Mouse (Mus musculus): ENCODE results near the gene Gpr27. TPM values are rescaled to one million over a fixed set of nuclear protein-coding genes. Genes with fewer than 3 reads are reported as not detected.

The Gpr27 gene
- polyA plus RNA-seq, 1 experiment from 2014 or later: 1.3 TPM

DNA sequence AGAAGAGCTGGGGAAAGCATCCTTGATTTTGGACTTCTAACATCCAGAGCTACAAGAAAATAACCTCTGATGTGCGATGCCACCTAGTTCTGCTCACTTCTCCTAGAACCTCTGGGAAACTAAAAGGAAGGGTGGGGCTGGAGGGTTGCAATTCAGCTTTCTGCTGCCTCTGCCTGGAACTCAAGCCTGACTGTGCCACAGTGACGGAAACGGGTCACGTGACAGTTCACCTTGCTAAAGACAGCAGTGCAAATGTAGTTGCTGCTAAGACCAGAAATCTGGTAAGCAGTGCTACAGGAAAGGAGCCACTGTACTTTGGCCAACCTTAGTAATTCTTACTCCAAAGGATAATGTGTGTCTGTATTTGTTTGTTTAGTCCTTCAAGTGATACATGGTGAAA is 37.4 kb downstream of the Gpr27 start:
- no peaks in the 10 kb centered on the region for H3K9me3 ChIP-seq
- peaks cover 56% of the 10 kb centered on the region for H3K27me3 ChIP-seq (ENCODE audit: poor library complexity, severe bottlenecking)
- no peak for DNase-seq (ENCODE audit: extremely low spot score, low spot score)
- H3K36me3 ChIP-seq (replicated peaks): no peaks in the 10 kb centered on the region
- H3K27ac ChIP-seq: no peak overlapping the region
- WGBS: 86% methylated on average over 4 of the region's 4 CpGs
- peaks cover 17% of the 10 kb centered on the region for H3K4me1 ChIP-seq
- H3K4me3 ChIP-seq: no peak overlapping the region

- WGBS: 86% methylated on average over 4 of the region's 4 CpGs
- Histone ChIP-seq H3K4me1 (peaks cover under 1% of the 10 kb centered on the region), H3K27me3 (ENCODE audit: poor library complexity, severe bottlenecking) (peaks cover 40% of the 10 kb centered on the region), H3K36me3 (replicated peaks) (no peaks in the 10 kb centered on the region), H3K9me3 (no peaks in the 10 kb centered on the region), H3K27ac (no peak overlapping the region), H3K4me3 (no peak overlapping the region)
- no peak for DNase-seq (ENCODE audit: extremely low spot score, low spot score)
Measured at GRCm38 (mm10) chr6:99731926-99732325, 39.4 kb downstream of the Gpr27 start.

DNA sequence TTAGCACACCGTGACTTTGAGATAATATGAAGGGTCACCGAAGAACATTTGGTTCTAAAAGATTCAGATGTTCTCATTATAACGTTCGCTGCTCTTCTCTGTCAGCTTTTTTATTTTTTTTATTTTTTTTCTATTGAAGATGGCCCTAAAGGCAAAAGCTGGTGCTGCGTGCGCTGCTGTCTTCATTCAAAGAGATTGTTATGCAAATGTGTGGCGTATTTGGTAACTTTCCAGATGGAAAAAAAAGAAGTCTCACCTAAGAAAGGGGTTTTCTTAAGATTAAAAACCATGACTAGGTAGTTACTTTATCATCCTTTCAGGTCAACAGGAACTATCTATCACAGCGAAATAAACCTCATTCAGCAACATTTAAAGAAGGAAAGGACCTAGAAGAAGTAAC is 40.2 kb downstream of the Gpr27 start:
- WGBS: 89% methylated on average over 8 of the region's 8 CpGs
- H3K36me3 ChIP-seq (replicated peaks): no peaks in the 10 kb centered on the region
- H3K27me3 ChIP-seq (ENCODE audit: poor library complexity, severe bottlenecking): peaks cover 32% of the 10 kb centered on the region
- DNase-seq (ENCODE audit: extremely low spot score, low spot score): no peak
- no peak overlapping the region for H3K4me3 ChIP-seq
- no peaks in the 10 kb centered on the region for H3K9me3 ChIP-seq
- H3K4me1 ChIP-seq: no peaks in the 10 kb centered on the region
- no peak overlapping the region for H3K27ac ChIP-seq

DNA sequence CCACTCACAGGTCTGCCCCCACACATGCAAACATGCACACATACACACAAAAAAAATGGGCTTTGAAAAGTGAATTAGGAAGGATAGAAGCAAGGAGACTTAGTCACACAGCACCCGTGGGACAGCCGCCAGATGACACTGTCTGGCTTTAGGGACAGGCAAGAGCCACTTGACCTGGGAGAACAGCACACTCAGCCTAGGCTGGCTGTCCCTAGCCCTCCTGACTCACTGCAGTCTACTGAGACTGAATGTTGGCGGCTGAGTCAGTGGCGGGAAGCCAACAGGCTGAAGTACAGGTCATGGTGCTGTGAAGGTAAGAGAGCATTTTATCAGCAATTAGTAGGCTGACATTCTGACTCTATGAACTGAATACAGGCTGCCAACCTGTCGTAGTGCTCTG is 42.2 kb downstream of the Gpr27 start:
- no peak overlapping the region for H3K4me3 ChIP-seq
- no peak for DNase-seq (ENCODE audit: extremely low spot score, low spot score)
- H3K9me3 ChIP-seq: no peaks in the 10 kb centered on the region
- H3K27me3 ChIP-seq (ENCODE audit: poor library complexity, severe bottlenecking): peaks cover 12% of the 10 kb centered on the region
- no peak overlapping the region for H3K27ac ChIP-seq
- H3K36me3 ChIP-seq (replicated peaks): no peaks in the 10 kb centered on the region
- WGBS: 87% methylated on average over 5 of the region's 5 CpGs
- no peaks in the 10 kb centered on the region for H3K4me1 ChIP-seq

GRCm38 (mm10) chr6:99742866-99743265 is 50.4 kb downstream of the Gpr27 start:
- H3K27me3 ChIP-seq (ENCODE audit: poor library complexity, severe bottlenecking): no peaks in the 10 kb centered on the region
- 78% methylated on average over 3 of the region's 3 CpGs for WGBS
- H3K27ac ChIP-seq: no peak overlapping the region
- H3K4me1 ChIP-seq: no peaks in the 10 kb centered on the region
- no peaks in the 10 kb centered on the region for H3K36me3 ChIP-seq (replicated peaks)
- DNase-seq (ENCODE audit: extremely low spot score, low spot score): no peak
- no peaks in the 10 kb centered on the region for H3K9me3 ChIP-seq
- H3K4me3 ChIP-seq: no peak overlapping the region

Other genes with a start within 250 kb of the Gpr27 start
- gene Foxp1, start 170.0 kb upstream of the Gpr27 start, polyA plus RNA-seq (2016; fragmentation: Nextera tagmentation; extraction: Ambion mirVana): 57.8 and 64.8 TPM in 2 replicates
- gene Eif4e3, start 25.9 kb upstream of the Gpr27 start, polyA plus RNA-seq (2016; fragmentation: Nextera tagmentation; extraction: Ambion mirVana): 12.7 and 13.4 TPM in 2 replicates
- 2.7 and 3.6 TPM in 2 replicates for gene Gm20696, start 25.9 kb upstream of the Gpr27 start, polyA plus RNA-seq (2016; fragmentation: Nextera tagmentation; extraction: Ambion mirVana)
- 0.73 and 1.2 TPM in 2 replicates for gene Prok2, start 33.7 kb downstream of the Gpr27 start, polyA plus RNA-seq (2016; fragmentation: Nextera tagmentation; extraction: Ambion mirVana)

All from forebrain, embryonic 10.5 days (tissue).